In genomic region chr3:52099286-52099685, GRCm38 (mm10) we compare ENCODE assay signal across 27 mouse cellular contexts. TPM values are rescaled to one million over a fixed set of nuclear protein-coding genes. Genes with fewer than 3 reads are reported as not detected.
A peak's percentile ranks its signal among the peaks of the same experiment; 100 is the strongest.
DNase-seq lines count a peak whose midpoint lies in the region; ATAC-seq and TF ChIP-seq lines count a peak whose summit lies in the region.
"Had no signal": no experiment of that assay in that cellular context is flagged by ENCODE, and none has a peak within 500 bp of the region (broad histone marks: within the 10 kb centered on the region; RNA-seq: fewer than 3 reads in every experiment).

No protein-coding gene starts in this region.

- H3K36me3 ChIP-seq in liver, postnatal 0 days (replicated peaks; ENCODE audit: insufficient read depth, low read length) = no peaks in the 10 kb centered on the region
- no peaks in the 10 kb centered on the region for H3K36me3 ChIP-seq in liver, embryonic 12.5 days
- no peaks in the 10 kb centered on the region for H3K36me3 ChIP-seq in stomach, embryonic 14.5 days (ENCODE audit: control insufficient read depth, insufficient read depth, low read length)
- H3K36me3 ChIP-seq in stomach, postnatal 0 days (ENCODE audit: control insufficient read depth, insufficient read depth, low read length) = no peaks in the 10 kb centered on the region
- no peaks in the 10 kb centered on the region for H3K36me3 ChIP-seq in small intestine, adult 2 months (ENCODE audit: control insufficient read depth, insufficient read depth, low read length)
- no peaks in the 10 kb centered on the region for H3K36me3 ChIP-seq in heart, embryonic 12.5 days
- H3K36me3 ChIP-seq: embryonic facial prominence, embryonic 15.5 days; heart, embryonic 13.5 days; limb, embryonic 13.5 days had no signal

- TF ChIP-seq EP300 in liver, postnatal 0 days (IDR thresholded peaks at IDR 0.05; ENCODE audit: low read depth) = no peak
- no peak for TF ChIP-seq EP300 in stomach, postnatal 0 days (optimal IDR thresholded peaks at IDR 0.05)

- DNase-seq in liver, postnatal 0 days = no peak
- DNase-seq in stomach, postnatal 0 days (ENCODE audit: low spot score) = no peak
- DNase-seq: adrenal gland, adult 2 months; adrenal gland, postnatal 36 days; B cell, adult 2 months; cerebellum, adult 2 months; cerebellum, postnatal 25 days; forebrain, postnatal 0 days; heart, adult 2 months; heart, postnatal 10 days; kidney, postnatal 4 days; lung, postnatal 36 days; midbrain, embryonic 14.5 days; thymus, adult 2 months; thymus, postnatal 4 days had no signal

- H3K4me1 ChIP-seq in liver, postnatal 0 days (ENCODE audit: insufficient read depth) = peaks cover 14% of the 10 kb centered on the region
- peaks cover 34% of the 10 kb centered on the region for H3K4me1 ChIP-seq in liver, embryonic 12.5 days
- peaks cover 12% of the 10 kb centered on the region for H3K4me1 ChIP-seq in stomach, embryonic 14.5 days (ENCODE audit: control insufficient read depth, insufficient read depth, low read length)
- no peaks in the 10 kb centered on the region for H3K4me1 ChIP-seq in stomach, postnatal 0 days (replicated peaks; ENCODE audit: control insufficient read depth, insufficient read depth)
- peaks cover 9% of the 10 kb centered on the region; the same call in 1 of the 2 replicates for H3K4me1 ChIP-seq in small intestine, adult 2 months (ENCODE audit: control insufficient read depth, insufficient read depth, insufficient read length, low read length)
- 0 out of 2 replicates have a peak, but pooled peaks cover 4% of the 10 kb centered on the region for H3K4me1 ChIP-seq in heart, embryonic 12.5 days (replicated peaks)

- peak overlapping the region; percentile 11; the same call in 1 of the 2 replicates for H3K27ac ChIP-seq in liver, postnatal 0 days (ENCODE audit: low read depth)
- H3K27ac ChIP-seq in liver, embryonic 12.5 days = no peak overlapping the region
- H3K27ac ChIP-seq in stomach, embryonic 14.5 days (ENCODE audit: low read length) = peak overlapping the region; percentile 30; the same call in 1 of the 2 replicates
- H3K27ac ChIP-seq in stomach, postnatal 0 days (replicated peaks) = no peak overlapping the region
- H3K27ac ChIP-seq in small intestine, adult 2 months (ENCODE audit: insufficient read depth, low read depth, low read length) = peak overlapping the region; percentile 25; the same call in 1 of the 2 replicates
- H3K27ac ChIP-seq in heart, embryonic 12.5 days (ENCODE audit: poor library complexity, severe bottlenecking) = no peak overlapping the region
- H3K27ac ChIP-seq: embryonic facial prominence, embryonic 10.5 days; embryonic facial prominence, embryonic 15.5 days; forebrain, embryonic 12.5 days; heart, adult 2 months; heart, embryonic 13.5 days; limb, embryonic 13.5 days had no signal

- no peak for TF ChIP-seq CTCF in liver, postnatal 0 days (IDR thresholded peaks at IDR 0.05; ENCODE audit: low read depth)
- no peak for TF ChIP-seq CTCF in stomach, postnatal 0 days (IDR thresholded peaks at IDR 0.05; ENCODE audit: low read depth)
- TF ChIP-seq CTCF in small intestine, adult 2 months (IDR thresholded peaks at IDR 0.05; ENCODE audit: extremely low read depth, insufficient read length, insufficient replicate concordance, low read depth, low read length) = no peak

- ATAC-seq in liver, postnatal 0 days = no peak
- ATAC-seq in liver, embryonic 12.5 days = no peak
- ATAC-seq in stomach, embryonic 14.5 days (ENCODE audit: insufficient number of reproducible peaks, insufficient read depth, low FRiP score, low read depth) = no peak
- ATAC-seq in stomach, postnatal 0 days (ENCODE audit: low FRiP score, low TSS enrichment) = no peak
- ATAC-seq in heart, embryonic 12.5 days (ENCODE audit: insufficient number of reproducible peaks, low FRiP score) = no peak
- ATAC-seq: forebrain, postnatal 0 days; inflammation-experienced regulatory T-cells, adult 6 months had no signal

- no peak for TF ChIP-seq POLR2A in small intestine, adult 2 months (IDR thresholded peaks at IDR 0.05; ENCODE audit: low read depth, low read length)

- H3K9me3 ChIP-seq in liver, postnatal 0 days (ENCODE audit: low read length) = no peaks in the 10 kb centered on the region
- H3K9me3 ChIP-seq in liver, embryonic 12.5 days (replicated peaks) = no peaks in the 10 kb centered on the region
- no peaks in the 10 kb centered on the region for H3K9me3 ChIP-seq in stomach, embryonic 14.5 days (ENCODE audit: control insufficient read depth, low read depth, low read length)
- no peaks in the 10 kb centered on the region for H3K9me3 ChIP-seq in stomach, postnatal 0 days (ENCODE audit: control insufficient read depth, low read length)
- H3K9me3 ChIP-seq in heart, embryonic 12.5 days (replicated peaks) = 0 out of 2 replicates have a peak, but pooled peaks cover 4% of the 10 kb centered on the region
- H3K9me3 ChIP-seq: embryonic facial prominence, embryonic 10.5 days; embryonic facial prominence, embryonic 15.5 days; forebrain, embryonic 12.5 days; heart, embryonic 13.5 days; limb, embryonic 13.5 days had no signal

- H3K9ac ChIP-seq in liver, postnatal 0 days (replicated peaks) = no peak overlapping the region
- H3K9ac ChIP-seq in liver, embryonic 12.5 days = no peak overlapping the region
- H3K9ac ChIP-seq in stomach, embryonic 14.5 days (replicated peaks; ENCODE audit: low read depth, low read length) = no peak overlapping the region
- H3K9ac ChIP-seq in stomach, postnatal 0 days (ENCODE audit: low read length) = no peak overlapping the region
- H3K9ac ChIP-seq in heart, embryonic 12.5 days = no peak overlapping the region
- H3K9ac ChIP-seq: embryonic facial prominence, embryonic 15.5 days; forebrain, embryonic 12.5 days; forebrain, postnatal 0 days; heart, embryonic 13.5 days; hindbrain, embryonic 14.5 days; limb, embryonic 13.5 days had no signal

- 64% methylated on average over 1 of the region's 1 CpGs for WGBS in liver, postnatal 0 days (ENCODE audit: insufficient replicate concordance)
- 84% methylated on average over 1 of the region's 1 CpGs for WGBS in liver, embryonic 12.5 days (ENCODE audit: insufficient replicate concordance)
- WGBS in stomach, embryonic 14.5 days = 63% methylated on average over 1 of the region's 1 CpGs
- WGBS in stomach, postnatal 0 days = 67% methylated on average over 1 of the region's 1 CpGs
- WGBS in small intestine, adult 2 months = 11% methylated on average over 1 of the region's 1 CpGs
- WGBS in heart, embryonic 12.5 days = 74% methylated on average over 1 of the region's 1 CpGs

- H3K4me3 ChIP-seq in liver, postnatal 0 days (ENCODE audit: low read depth, low read length) = no peak overlapping the region
- no peak overlapping the region for H3K4me3 ChIP-seq in liver, embryonic 12.5 days
- H3K4me3 ChIP-seq in stomach, embryonic 14.5 days (ENCODE audit: low read depth, low read length) = no peak overlapping the region
- no peak overlapping the region for H3K4me3 ChIP-seq in stomach, postnatal 0 days (ENCODE audit: low read depth, low read length)
- no peak overlapping the region for H3K4me3 ChIP-seq in small intestine, adult 2 months (ENCODE audit: low read depth, low read length)
- no peak overlapping the region for H3K4me3 ChIP-seq in heart, embryonic 12.5 days
- H3K4me3 ChIP-seq: embryonic facial prominence, embryonic 10.5 days; embryonic facial prominence, embryonic 15.5 days; forebrain, embryonic 12.5 days; heart, adult 2 months; heart, embryonic 13.5 days; limb, embryonic 13.5 days; megakaryocyte, embryonic 14.5 days had no signal

- peak overlapping the region; percentile 53 for H3K4me2 ChIP-seq in liver, postnatal 0 days (ENCODE audit: low read depth, low read length)
- no peak overlapping the region for H3K4me2 ChIP-seq in liver, embryonic 12.5 days
- no peak overlapping the region; the same call in 1 of the 2 replicates for H3K4me2 ChIP-seq in stomach, embryonic 14.5 days (replicated peaks; ENCODE audit: low read depth, low read length)
- no peak overlapping the region for H3K4me2 ChIP-seq in stomach, postnatal 0 days (replicated peaks; ENCODE audit: low read depth)
- H3K4me2 ChIP-seq in heart, embryonic 12.5 days = no peak overlapping the region
- H3K4me2 ChIP-seq: embryonic facial prominence, embryonic 15.5 days; forebrain, embryonic 12.5 days; heart, embryonic 13.5 days; hindbrain, embryonic 14.5 days; limb, embryonic 13.5 days had no signal

- H3K27me3 ChIP-seq in liver, postnatal 0 days (ENCODE audit: insufficient read depth, low read length) = no peaks in the 10 kb centered on the region
- H3K27me3 ChIP-seq in liver, embryonic 12.5 days (replicated peaks) = no peaks in the 10 kb centered on the region
- no peaks in the 10 kb centered on the region for H3K27me3 ChIP-seq in stomach, embryonic 14.5 days (ENCODE audit: control insufficient read depth, insufficient read depth, low read length)
- H3K27me3 ChIP-seq in stomach, postnatal 0 days (ENCODE audit: control insufficient read depth, insufficient read depth, low read length) = no peaks in the 10 kb centered on the region
- no peaks in the 10 kb centered on the region for H3K27me3 ChIP-seq in small intestine, adult 2 months (ENCODE audit: control insufficient read depth, insufficient read depth, low read length)
- H3K27me3 ChIP-seq in heart, embryonic 12.5 days (replicated peaks) = no peaks in the 10 kb centered on the region
- H3K27me3 ChIP-seq: embryonic facial prominence, embryonic 15.5 days; forebrain, embryonic 12.5 days; heart, embryonic 13.5 days; limb, embryonic 13.5 days; megakaryocyte, embryonic 14.5 days had no signal

RNA-seq across cellular contexts. Expression of gene Maml3, which starts 5.6 kb away (rescaled TPM):
- polyA plus RNA-seq in liver, postnatal 0 days (2015; fragmentation: Nextera tagmentation; extraction: Ambion mirVana) = 0.64 and 0.65 TPM in 2 replicates
- 1.5 and 1.7 TPM in 2 replicates for polyA plus RNA-seq in liver, embryonic 12.5 days (2016; fragmentation: Nextera tagmentation; extraction: Ambion mirVana)
- polyA plus RNA-seq in stomach, embryonic 14.5 days (2014; fragmentation: Nextera tagmentation; extraction: Ambion mirVana) = 8.6 and 9.3 TPM in 2 replicates
- polyA plus RNA-seq in stomach, postnatal 0 days (2015; fragmentation: Nextera tagmentation; extraction: Ambion mirVana) = 2.8 and 2.9 TPM in 2 replicates
- polyA plus RNA-seq in small intestine, adult 2 months (2012; rRNA removed) = 1.6 and 3.2 TPM in 2 replicates
- polyA plus RNA-seq in heart, embryonic 12.5 days (2016; fragmentation: Nextera tagmentation; extraction: Ambion mirVana) = 2.6 and 3.0 TPM in 2 replicates

Comparison
In these comparisons a context has a peak if more than half of its experiments do, and no peak if none do; other contexts are left out.
1. H3K27ac ChIP-seq: peak in liver, postnatal 0 days (single experiment), stomach, embryonic 14.5 days (single experiment) and small intestine, adult 2 months (single experiment); none in liver, embryonic 12.5 days (single experiment), stomach, postnatal 0 days (single experiment) and heart, embryonic 12.5 days (single experiment).